Mouse (Mus musculus) intestine, embryonic 16.5 days (tissue): ENCODE data around the gene Psme2b. TPM values are rescaled to one million over a fixed set of nuclear protein-coding genes. Genes with fewer than 3 reads are reported as not detected.
"Not testable (repeated sequence)": the region's sequence is repeated elsewhere in the genome, so short reads cannot be mapped to it uniquely, and the experiment has no call there.

Source experiments
- ATAC-seq: fragments of 200-750 bp; cut with Nextera tagmentation; 2 replicates; pipeline ENCODE4 v1.8.0; 2017; ENCODE audit warnings: moderate TSS enrichment, moderate library complexity
- H3K27ac ChIP-seq: fragments of 300-500 bp; sonication (generic); 2 replicates; pipeline ENCODE4 v1.5.1; 2014; ENCODE audit warnings: mild to moderate bottlenecking, low read length
- H3K27me3 ChIP-seq: fragments of 300-500 bp; sonication (generic); replicated peaks from 2 replicates; pipeline ENCODE4 v1.6.1; 2014; ENCODE audit warnings: low read length, control low read depth, mixed read lengths; ENCODE audit not compliant: control insufficient read depth, insufficient read depth
- H3K36me3 ChIP-seq: fragments of 300-500 bp; sonication (generic); 2 replicates; pipeline ENCODE4 v1.6.1; 2014; ENCODE audit warnings: low read length, control low read depth; ENCODE audit not compliant: control insufficient read depth, insufficient read depth
- H3K4me1 ChIP-seq: fragments of 300-500 bp; sonication (generic); 2 replicates; pipeline ENCODE4 v1.6.1; 2014; ENCODE audit warnings: low read length, control low read depth, mixed read lengths; ENCODE audit not compliant: control insufficient read depth, insufficient read depth
- H3K4me2 ChIP-seq: fragments of 300-500 bp; sonication (generic); 2 replicates; pipeline ENCODE4 v1.6.1; 2014; ENCODE audit warnings: low read depth, low read length, control low read depth
- H3K4me3 ChIP-seq: fragments of 300-500 bp; sonication (generic); 2 replicates; pipeline ENCODE4 v1.5.1; 2014; ENCODE audit warnings: mild to moderate bottlenecking, low read length
- H3K9ac ChIP-seq: fragments of 300-500 bp; sonication (generic); 2 replicates; pipeline ENCODE4 v1.6.1; 2014; ENCODE audit warnings: low read depth, low read length
- H3K9me3 ChIP-seq: fragments of 300-500 bp; sonication (generic); 2 replicates; pipeline ENCODE4 v1.6.1; 2016; ENCODE audit warnings: low read length, control low read depth; ENCODE audit not compliant: control insufficient read depth
- WGBS: fragments of 180-500 bp; shearing (Covaris S2); extraction: QIAGEN DNeasy Blood & Tissue Kit; methylation state at CpG from one replicate; pipeline ENCODE4 v1.1.7; 2014; 5-methylcytosine and 5-hydroxymethylcytosine counted together
- polyA plus RNA-seq: library from polyadenylated mRNA; unstranded; fragments of >200 nt; fragmentation: Nextera tagmentation; extraction: Ambion mirVana; gene quantifications from 2 replicates; pipeline ENCODE4 v1.2.1, GENCODE M21; 2015

Gene Psme2b
- polyA plus RNA-seq, 1 experiment from 2014 or later: 3.5 TPM

DNA sequence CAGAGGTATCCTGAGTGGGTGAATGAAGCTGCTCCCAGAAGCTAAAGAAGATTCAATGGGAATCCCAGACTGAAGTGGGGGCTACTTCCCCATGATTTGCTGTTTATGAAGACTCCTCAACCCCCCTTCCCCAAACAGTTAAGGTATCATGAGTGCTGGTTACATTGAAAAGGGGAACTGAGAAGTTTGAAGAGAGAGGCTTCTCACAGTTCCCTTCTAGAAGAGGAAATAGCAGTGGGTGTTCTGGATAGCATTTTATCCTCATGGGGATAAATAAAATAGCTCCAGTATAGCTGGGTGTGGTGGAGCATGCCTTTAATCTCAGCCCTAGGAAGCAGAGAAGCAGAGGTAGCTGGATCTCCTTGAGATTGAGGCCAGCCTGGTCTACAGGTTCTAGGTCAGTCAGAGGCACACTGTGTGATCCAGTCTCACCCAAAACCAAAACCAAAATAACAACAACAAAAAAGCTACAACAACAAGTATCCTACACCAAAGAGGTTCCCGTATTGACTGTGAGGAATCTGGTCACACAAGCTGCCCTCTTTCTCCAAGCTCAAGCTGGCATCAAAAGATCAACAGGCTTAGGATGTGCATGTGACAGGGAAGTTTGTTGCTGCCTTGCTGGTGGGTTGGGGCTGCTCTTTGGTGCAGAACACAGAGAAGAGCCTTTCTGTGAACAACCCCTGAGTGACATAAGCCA is 32.4 kb upstream of the Psme2b start, which contains the start of gene Olfr56:
Gene Olfr56 (plus strand): TSS at position 650 of the 700 bp plus-strand sequence.
- not testable (repeated sequence) for H3K4me3 ChIP-seq, H3K27me3 ChIP-seq, H3K4me2 ChIP-seq, H3K9me3 ChIP-seq, ATAC-seq, H3K9ac ChIP-seq, H3K36me3 ChIP-seq, H3K4me1 ChIP-seq, H3K27ac ChIP-seq
- WGBS: no CpG with 5 or more reads among the region's 1 CpGs

DNA sequence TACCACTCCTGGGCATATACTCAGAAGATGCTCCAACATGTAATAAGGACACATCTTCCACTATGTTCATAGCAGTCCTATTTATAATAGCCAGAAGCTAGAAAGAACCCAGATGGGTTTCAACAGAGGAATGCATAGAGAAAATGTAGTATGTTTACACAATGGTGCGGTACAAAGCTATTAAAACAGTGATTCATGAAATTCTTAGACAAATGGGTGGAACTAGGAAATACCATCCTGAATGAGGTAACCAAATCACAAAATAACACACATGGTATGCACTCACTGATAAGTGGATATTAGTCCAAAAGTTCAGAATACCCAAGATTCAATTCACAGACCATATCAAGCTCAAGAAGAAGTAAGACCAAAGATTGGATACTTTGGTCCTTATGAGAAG is 28.7 kb upstream of the Psme2b start:
- H3K9me3 ChIP-seq, H3K4me1 ChIP-seq, H3K4me2 ChIP-seq, H3K36me3 ChIP-seq, H3K4me3 ChIP-seq, H3K27ac ChIP-seq, H3K9ac ChIP-seq, ATAC-seq, H3K27me3 ChIP-seq: not testable (repeated sequence)
- WGBS: no CpG with 5 or more reads among the region's 1 CpGs

DNA sequence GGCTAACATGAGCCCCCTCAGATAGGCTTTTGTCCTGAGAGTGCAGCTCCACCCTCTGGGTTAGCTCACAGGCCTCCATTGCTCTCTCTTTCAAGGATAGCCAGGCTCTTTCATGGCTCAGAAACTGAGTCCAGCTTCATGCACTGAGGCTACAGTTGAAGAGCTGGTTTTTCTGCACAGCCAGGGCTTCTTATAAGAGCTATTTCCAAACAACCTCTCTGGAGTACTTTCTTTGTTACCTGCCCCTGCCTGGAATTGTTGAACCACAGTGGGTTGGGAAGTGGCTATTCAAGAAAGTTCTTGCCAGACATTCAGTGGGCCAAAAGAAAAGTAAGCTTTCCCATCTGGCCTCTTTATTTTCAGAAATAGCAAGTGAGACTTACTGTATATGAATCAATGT is 6.7 kb downstream of the Psme2b start:
- H3K4me3 ChIP-seq, ATAC-seq, H3K36me3 ChIP-seq: not testable (repeated sequence)

DNA sequence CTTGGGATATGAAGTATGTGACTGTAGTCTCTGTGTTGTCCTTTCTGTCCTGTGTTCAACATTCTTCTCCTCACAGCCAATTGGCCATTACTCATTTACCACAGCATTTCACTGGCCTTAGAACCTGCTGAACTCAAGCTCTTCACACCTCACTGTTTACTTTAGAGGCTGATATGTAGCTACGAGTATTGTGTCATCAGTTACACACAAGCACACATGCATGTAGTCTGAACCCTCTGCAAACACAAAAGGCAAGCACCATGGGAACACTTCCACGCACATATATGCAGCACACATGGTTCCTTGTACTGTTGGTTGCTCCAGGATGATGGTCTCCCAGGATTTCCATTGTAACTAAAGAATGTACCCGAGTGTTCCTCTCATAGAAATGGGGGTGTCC is 10.7 kb downstream of the Psme2b start:
- not testable (repeated sequence) for H3K4me2 ChIP-seq, H3K9ac ChIP-seq, H3K4me3 ChIP-seq, H3K4me1 ChIP-seq, H3K27ac ChIP-seq, H3K9me3 ChIP-seq, ATAC-seq, H3K27me3 ChIP-seq, H3K36me3 ChIP-seq
- WGBS: no CpG with 5 or more reads among the region's 3 CpGs

More for the DNA sequence above, 6.7 kb downstream of the Psme2b start:
- H3K27me3 ChIP-seq, H3K9me3 ChIP-seq, H3K4me1 ChIP-seq, H3K27ac ChIP-seq, H3K4me2 ChIP-seq, H3K9ac ChIP-seq: not testable (repeated sequence)

DNA sequence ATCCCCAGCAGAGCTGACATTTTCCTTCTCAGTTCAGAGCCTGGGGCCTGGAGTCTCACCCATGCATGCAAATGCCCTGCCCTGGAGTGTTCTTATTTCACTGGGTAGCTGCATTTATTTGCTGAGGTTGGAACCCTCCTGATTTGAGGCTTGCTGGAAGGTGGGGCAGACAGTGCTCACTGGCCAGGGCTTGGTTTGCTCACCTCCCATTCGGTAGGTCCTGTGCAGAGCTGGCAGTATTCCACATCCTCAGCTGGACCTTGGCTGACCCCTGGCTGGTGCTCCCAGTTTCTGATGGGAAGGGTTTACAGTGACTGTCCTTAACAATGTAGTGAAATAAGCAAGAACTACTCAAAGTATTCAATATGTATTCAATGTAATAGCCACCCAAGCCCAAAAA is 12.1 kb downstream of the Psme2b start:
- H3K4me2 ChIP-seq, H3K4me1 ChIP-seq, H3K36me3 ChIP-seq, H3K4me3 ChIP-seq, H3K27me3 ChIP-seq, ATAC-seq, H3K9ac ChIP-seq, H3K9me3 ChIP-seq, H3K27ac ChIP-seq: not testable (repeated sequence)
- WGBS: 25% methylated on average over 1 of the region's 1 CpGs

DNA sequence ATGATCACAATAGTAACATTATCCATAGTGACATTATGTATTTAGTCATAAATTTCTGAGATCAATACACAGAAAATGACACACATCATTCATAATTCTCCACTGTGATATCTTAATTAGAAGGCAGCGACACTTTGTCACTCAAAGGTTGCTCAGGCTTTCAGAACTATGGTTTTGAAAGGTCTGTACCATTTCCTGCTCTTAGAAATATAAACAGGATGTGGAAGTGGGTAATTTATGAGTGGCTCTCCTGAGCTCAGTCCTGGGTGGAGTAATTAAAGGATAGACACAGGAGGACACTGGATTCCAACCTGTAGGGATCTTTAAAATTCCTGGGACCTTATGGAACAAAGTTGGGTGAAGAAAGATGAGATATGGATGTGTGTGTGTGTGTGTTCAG is 12.6 kb downstream of the Psme2b start:
- WGBS: 69% methylated on average over 1 of the region's 1 CpGs

DNA sequence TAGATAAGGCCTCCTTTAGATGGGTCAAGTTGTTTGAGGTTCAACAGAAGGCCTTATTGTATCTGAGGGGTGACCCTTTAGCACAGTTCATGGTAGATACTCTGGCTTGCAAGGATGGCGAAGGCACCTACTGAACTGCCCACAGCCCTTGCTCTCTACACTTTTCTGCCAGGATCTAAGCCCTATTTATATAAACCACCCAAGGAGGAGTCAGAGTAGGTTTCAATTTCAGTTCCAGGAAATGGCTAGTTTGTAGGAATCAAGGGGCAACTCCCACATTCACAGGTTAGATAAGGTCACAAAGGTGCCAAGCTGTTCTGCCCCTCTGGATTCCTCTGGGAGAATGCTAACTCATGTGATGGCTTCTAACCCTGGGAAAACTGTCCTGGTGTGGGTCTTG is 17.9 kb downstream of the Psme2b start:
- H3K27me3 ChIP-seq, H3K4me3 ChIP-seq, H3K4me1 ChIP-seq, H3K27ac ChIP-seq, H3K9ac ChIP-seq, H3K9me3 ChIP-seq, ATAC-seq, H3K4me2 ChIP-seq, H3K36me3 ChIP-seq: not testable (repeated sequence)
- 74% methylated on average over 1 of the region's 1 CpGs for WGBS

More for the DNA sequence above, 12.6 kb downstream of the Psme2b start:
- H3K9me3 ChIP-seq, H3K9ac ChIP-seq, H3K27me3 ChIP-seq, ATAC-seq, H3K36me3 ChIP-seq, H3K27ac ChIP-seq, H3K4me1 ChIP-seq, H3K4me3 ChIP-seq, H3K4me2 ChIP-seq: not testable (repeated sequence)

DNA sequence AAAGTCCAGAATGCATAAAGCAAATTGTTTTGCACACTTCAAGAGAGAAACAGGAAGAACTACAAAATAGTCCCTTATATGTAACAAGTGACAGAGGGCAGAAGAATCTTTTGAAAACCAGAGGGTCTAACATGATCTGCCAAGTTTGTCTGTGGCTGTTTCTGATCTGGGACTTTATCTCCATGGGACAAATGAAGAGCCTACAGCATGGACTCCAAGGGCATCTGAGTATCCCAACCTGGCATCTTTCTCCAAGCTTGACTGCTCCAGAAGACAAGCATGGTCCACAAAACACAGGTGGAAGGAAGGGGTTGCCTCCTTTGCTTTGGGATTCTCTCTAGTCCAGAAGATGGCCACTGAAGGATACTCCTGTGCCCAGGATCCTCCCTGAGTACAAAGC is 19.6 kb downstream of the Psme2b start:
- not testable (repeated sequence) for H3K4me2 ChIP-seq, H3K9ac ChIP-seq, H3K4me1 ChIP-seq, H3K36me3 ChIP-seq, ATAC-seq, H3K4me3 ChIP-seq, H3K27ac ChIP-seq, H3K27me3 ChIP-seq, H3K9me3 ChIP-seq

DNA sequence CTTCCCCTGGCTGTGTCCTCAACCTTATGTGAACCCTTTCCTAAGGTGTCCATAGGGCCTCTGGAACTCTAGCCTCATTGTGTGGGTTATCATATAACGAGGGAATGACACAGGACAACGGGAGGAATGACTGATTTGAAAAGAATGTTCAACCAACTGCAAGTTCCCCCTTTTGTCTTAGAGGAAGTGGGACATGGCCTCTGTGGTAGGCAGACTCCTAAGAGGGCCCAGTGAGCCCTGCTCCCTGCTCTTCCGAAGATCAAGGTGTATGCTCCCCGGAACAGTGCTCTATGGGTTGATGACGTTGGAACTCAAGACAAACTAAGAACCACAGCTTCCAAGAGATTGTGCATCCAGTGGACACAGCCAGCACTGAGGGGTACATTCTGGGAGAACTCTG is 22.2 kb downstream of the Psme2b start:
- not testable (repeated sequence) for H3K4me1 ChIP-seq, H3K9me3 ChIP-seq, H3K27me3 ChIP-seq, H3K4me3 ChIP-seq, H3K9ac ChIP-seq, H3K36me3 ChIP-seq, ATAC-seq, H3K4me2 ChIP-seq, H3K27ac ChIP-seq
- WGBS: 73% methylated on average over 5 of the region's 5 CpGs

DNA sequence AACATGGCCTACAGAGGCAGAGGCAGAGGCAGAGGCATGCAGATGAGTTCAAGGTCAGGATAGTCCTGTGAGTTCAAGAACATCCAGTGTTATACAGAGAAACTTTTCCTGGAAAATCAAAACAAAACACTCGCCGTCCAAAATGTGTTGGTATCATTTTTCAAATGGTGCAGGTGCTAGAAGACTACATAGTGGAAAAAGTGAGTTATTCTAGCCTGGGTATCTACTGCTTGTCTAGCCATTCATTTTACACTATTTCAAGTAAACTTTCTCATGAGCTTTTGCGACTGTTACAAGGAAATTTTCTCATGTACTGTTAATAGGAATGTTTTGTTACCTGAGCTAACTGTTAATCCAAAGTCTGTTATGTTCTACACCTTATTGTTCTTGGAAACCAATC is 27.6 kb downstream of the Psme2b start:
- H3K9me3 ChIP-seq: no peaks in the 10 kb centered on the region
- no peaks in the 10 kb centered on the region for H3K4me1 ChIP-seq
- ATAC-seq: no peak
- no peaks in the 10 kb centered on the region for H3K27me3 ChIP-seq
- no peak overlapping the region for H3K4me2 ChIP-seq
- H3K27ac ChIP-seq: no peak overlapping the region
- WGBS: 76% methylated on average over 3 of the region's 3 CpGs
- no peak overlapping the region for H3K4me3 ChIP-seq
- no peak overlapping the region for H3K9ac ChIP-seq
- H3K36me3 ChIP-seq: no peaks in the 10 kb centered on the region
